Mouse (Mus musculus) megakaryocyte progenitor cell, adult 5-6 weeks (primary cell): ENCODE measurements around the gene Zfp976. TPM values are rescaled to one million over a fixed set of nuclear protein-coding genes. Genes with fewer than 3 reads are reported as not detected.
"Not testable (repeated sequence)": the region's sequence is repeated elsewhere in the genome, so short reads cannot be mapped to it uniquely, and the experiment has no call there.

Experiments used
- ATAC-seq: replicated peaks from 2 replicates; pipeline ENCODE4 v1.8.0; 2016; ENCODE audit warnings: mild to moderate bottlenecking, moderate TSS enrichment, inconsistent platforms; ENCODE audit not compliant: poor library complexity
- total RNA-seq, 2 experiments: library from RNA; stranded (forward) in 1 of 2; stranded (reverse) in 1 of 2; fragments of 157-497, 149-512 nt in 1 of 2; fragments of 200-1000 nt in 1 of 2; gene quantifications; 2 replicates each; pipeline versions ENCODE4 v1.2.3 to v1.2.4; 2015 to 2017

The Zfp976 gene
- 6.4 and 10.7 TPM in 2 replicates for total RNA-seq (2015)
- total RNA-seq (2017), result 3.5 and 5.1 TPM in 2 replicates

- ATAC-seq, result peak; percentile 99
These were observed at the start of gene Zfp976 for GRCm38 (mm10) chr7:42642152-42643115. Gene Zfp976 (minus strand): TSS chr7:42642588.

- not testable (repeated sequence) for ATAC-seq
These were observed 37.7 kb upstream of the Zfp976 start for GRCm38 (mm10) chr7:42680081-42680480.

- not testable (repeated sequence) for ATAC-seq
These were observed 37.3 kb upstream of the Zfp976 start for GRCm38 (mm10) chr7:42679646-42680045.

- ATAC-seq, result not testable (repeated sequence)
These were observed 17.8 kb upstream of the Zfp976 start for GRCm38 (mm10) chr7:42660140-42660539.

- ATAC-seq, result not testable (repeated sequence)
These were observed 12.8 kb upstream of the Zfp976 start for GRCm38 (mm10) chr7:42655211-42655610.

GRCm38 (mm10) chr7:42643120-42643620, 782 bp upstream of the Zfp976 start:
- not testable (repeated sequence) for ATAC-seq

- ATAC-seq, result not testable (repeated sequence)
These were observed 11.4 kb downstream of the Zfp976 start for GRCm38 (mm10) chr7:42631031-42631430.

GRCm38 (mm10) chr7:42595666-42596065, 46.7 kb downstream of the Zfp976 start:
- peak; percentile 46; the same call in 1 of the 2 replicates for ATAC-seq

GRCm38 (mm10) chr7:42592413-42592812, 50.0 kb downstream of the Zfp976 start, which contains the start of gene Zfp977:
Gene Zfp977 (minus strand): TSS chr7:42592547.
- ATAC-seq, result not testable (repeated sequence)

GRCm38 (mm10) chr7:42591311-42591710, 51.1 kb downstream of the Zfp976 start:
- ATAC-seq, result not testable (repeated sequence)

GRCm38 (mm10) chr7:42578488-42578887, 63.9 kb downstream of the Zfp976 start, which contains the start of gene Gm21028:
Gene Gm21028 (minus strand): TSS chr7:42578588.
- ATAC-seq, result no peak

Other genes with a start within 250 kb of the Zfp976 start
- gene 4933421I07Rik, start 194.5 kb downstream of the Zfp976 start, total RNA-seq (2015), result not detected in 2 replicates
- not detected in 2 replicates for gene 4933421I07Rik, start 194.5 kb downstream of the Zfp976 start, total RNA-seq (2017)
- 52.1 and 53.6 TPM in 2 replicates for gene Zfp141, start 136.8 kb downstream of the Zfp976 start, total RNA-seq (2015)
- 45.2 and 55.9 TPM in 2 replicates for gene Zfp141, start 136.8 kb downstream of the Zfp976 start, total RNA-seq (2017)
- gene Gm21028, start 64.0 kb downstream of the Zfp976 start, total RNA-seq (2015), result not detected in 2 replicates
- gene Gm21028, start 64.0 kb downstream of the Zfp976 start, total RNA-seq (2017), result not detected in 2 replicates
- 0.42 and 0.91 TPM in 2 replicates for gene Zfp977, start 50.0 kb downstream of the Zfp976 start, total RNA-seq (2015)
- gene Zfp977, start 50.0 kb downstream of the Zfp976 start, total RNA-seq (2017), result 0.04 and 0.44 TPM in 2 replicates
- 6.2 and 7.1 TPM in 2 replicates for gene Zfp975, start 50.2 kb upstream of the Zfp976 start, total RNA-seq (2015)
- 4.9 and 8.3 TPM in 2 replicates for gene Zfp975, start 50.2 kb upstream of the Zfp976 start, total RNA-seq (2017)
- not detected in 2 replicates for gene Gm17067, start 84.4 kb upstream of the Zfp976 start, total RNA-seq (2015)
- not detected in 2 replicates for gene Gm17067, start 84.4 kb upstream of the Zfp976 start, total RNA-seq (2017)
- not detected in 2 replicates for gene Vmn2r62, start 150.9 kb upstream of the Zfp976 start, total RNA-seq (2015)
- not detected in 2 replicates for gene Vmn2r62, start 150.9 kb upstream of the Zfp976 start, total RNA-seq (2017)
- not detected in 2 replicates for gene Gm2381, start 224.6 kb upstream of the Zfp976 start, total RNA-seq (2015)
- not detected in 2 replicates for gene Gm2381, start 224.6 kb upstream of the Zfp976 start, total RNA-seq (2017)